Mouse (Mus musculus) midbrain, postnatal 0 days (tissue): ENCODE results near the gene Fas. TPM values are rescaled to one million over a fixed set of nuclear protein-coding genes. Genes with fewer than 3 reads are reported as not detected.

Experiments
- ATAC-seq: fragments of 200-750 bp; cut with Nextera tagmentation; 2 replicates; pipeline ENCODE4 v1.8.0; 2017; ENCODE audit warnings: moderate number of reproducible peaks, mild to moderate bottlenecking, moderate TSS enrichment, moderate library complexity; ENCODE audit not compliant: low FRiP score
- DNase-seq: peaks from one replicate; pipeline ENCODE4 v3.0.0-alpha.2; 2015; ENCODE audit warnings: low spot score
- H3K27ac ChIP-seq: fragments of 300-500 bp; sonication (generic); 2 replicates; pipeline ENCODE4 v1.5.1; 2014; ENCODE audit warnings: low read depth, mild to moderate bottlenecking, low read length, mixed read lengths
- H3K27me3 ChIP-seq: fragments of 300-500 bp; sonication (generic); 2 replicates; pipeline ENCODE4 v1.6.1; 2014; ENCODE audit warnings: low read length, control low read depth, mixed read lengths; ENCODE audit not compliant: insufficient read depth
- H3K36me3 ChIP-seq: fragments of 300-500 bp; sonication (generic); 2 replicates; pipeline ENCODE4 v1.6.1; 2014; ENCODE audit warnings: low read length, control low read depth, mixed read lengths; ENCODE audit not compliant: insufficient read depth
- H3K4me1 ChIP-seq: fragments of 300-500 bp; sonication (generic); 2 replicates; pipeline ENCODE4 v1.6.1; 2014; ENCODE audit warnings: mild to moderate bottlenecking, control low read depth, antibody characterized with exemption, low read length, mixed read lengths; ENCODE audit not compliant: insufficient read depth
- H3K4me2 ChIP-seq: fragments of 300-500 bp; sonication (generic); 2 replicates; pipeline ENCODE4 v1.6.1; 2014; ENCODE audit warnings: low read depth, mild to moderate bottlenecking, low read length, mixed read lengths; ENCODE audit not compliant: poor library complexity, severe bottlenecking
- H3K4me3 ChIP-seq: fragments of 300-500 bp; sonication (generic); 2 replicates; pipeline ENCODE4 v1.5.1; 2014; ENCODE audit warnings: low read depth, mild to moderate bottlenecking, low read length, moderate library complexity
- H3K9ac ChIP-seq: fragments of 300-500 bp; sonication (generic); replicated peaks from 2 replicates; pipeline ENCODE4 v1.6.1; 2014; ENCODE audit warnings: mild to moderate bottlenecking, low read length, moderate library complexity, mixed read lengths; ENCODE audit not compliant: poor library complexity, severe bottlenecking
- H3K9me3 ChIP-seq: fragments of 300-500 bp; sonication (generic); 2 replicates; pipeline ENCODE4 v1.6.1; 2016; ENCODE audit warnings: low read length, control low read depth
- CTCF ChIP-seq: IDR thresholded peaks from 2 replicates; pipeline ENCODE4 v1.5.1; 2016; ENCODE audit warnings: antibody characterized with exemption, mild to moderate bottlenecking
- WGBS: fragments of 180-500 bp; shearing (Covaris S2); extraction: QIAGEN DNeasy Blood & Tissue Kit; methylation state at CpG from one replicate; pipeline ENCODE4 v1.1.7; 2014; 5-methylcytosine and 5-hydroxymethylcytosine counted together
- polyA plus RNA-seq: library from polyadenylated mRNA; unstranded; fragments of >200 nt; fragmentation: Nextera tagmentation; extraction: Ambion mirVana; gene quantifications from 2 replicates; pipeline ENCODE4 v1.2.1, GENCODE M21; 2015
- total RNA-seq: library from RNA; depleted of rRNA; stranded (reverse); fragments of >200 nt; gene quantifications from 2 replicates; pipeline ENCODE4 v1.2.3, GENCODE M21; 2014

Fas gene
- total and polyA plus RNA-seq, 2 experiments from 2014 or later = 0.66 to 1.9 TPM

DNA sequence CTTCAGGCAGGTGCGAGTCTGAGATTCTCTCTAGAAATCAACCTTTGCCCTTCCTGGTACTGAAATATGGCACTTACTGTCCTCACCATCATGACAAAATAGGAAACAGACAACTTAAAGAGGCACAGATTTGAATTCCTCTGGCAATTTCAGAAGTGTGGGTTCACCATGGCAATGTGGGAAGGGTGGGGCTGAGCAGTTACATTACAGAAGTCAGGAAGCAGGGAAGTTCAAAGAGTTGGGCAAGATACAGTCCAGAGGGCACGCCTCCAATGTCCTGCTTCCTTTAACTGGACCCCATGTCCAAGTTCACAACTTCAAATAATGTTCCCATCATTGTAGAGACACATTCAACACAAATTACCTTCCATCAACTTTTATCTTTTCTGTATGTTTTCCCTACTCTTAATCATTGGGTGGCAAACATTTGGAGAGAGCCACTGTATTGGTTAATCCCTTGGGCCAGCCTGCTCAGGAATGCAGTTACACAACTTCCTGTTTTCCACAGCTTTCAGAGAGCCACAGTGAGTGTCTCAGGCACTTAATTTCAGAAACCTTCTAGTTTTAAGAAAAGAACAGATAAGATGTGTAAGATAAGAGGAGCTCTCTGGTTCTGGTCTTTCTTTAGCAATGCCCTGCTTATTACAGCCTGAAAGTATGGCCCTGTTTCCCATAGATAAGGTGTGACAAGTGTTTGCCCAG lies 28.0 kb upstream of the Fas start:
- ATAC-seq (no peak), DNase-seq (no peak)
- WGBS = 83% methylated on average over 2 of the region's 2 CpGs

DNA sequence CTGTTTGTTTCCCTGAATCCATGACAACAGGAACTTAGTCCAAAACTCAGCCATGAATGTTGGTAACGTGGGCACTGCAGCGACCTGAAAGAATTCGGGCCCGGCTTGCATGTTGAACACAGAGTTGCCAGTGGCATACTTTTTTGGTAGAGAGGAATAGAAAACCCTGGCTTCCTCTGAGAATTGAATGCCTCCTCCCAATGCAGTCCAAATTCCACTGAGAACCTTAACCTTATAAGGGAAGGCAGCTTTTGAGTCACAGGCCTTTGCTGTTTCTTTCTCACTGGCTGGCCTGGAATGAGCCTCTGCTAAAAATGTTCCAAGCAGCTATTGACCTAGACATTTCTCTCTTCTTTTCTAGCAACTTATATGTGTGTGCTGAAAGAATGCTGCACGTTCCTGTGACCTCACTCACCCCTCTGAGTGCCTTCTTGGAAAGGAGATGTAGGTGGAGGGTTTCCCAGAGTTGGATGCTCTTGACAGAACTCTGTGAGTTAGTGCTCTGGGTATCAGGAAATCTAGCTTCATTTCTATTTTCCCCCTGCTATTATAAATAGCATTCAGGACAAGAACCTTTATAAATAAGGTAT lies 24.8 kb upstream of the Fas start:
- DNase-seq (peak; percentile 28), ATAC-seq (no peak)
- Histone ChIP-seq H3K9ac (no peak overlapping the region), H3K4me1 (no peaks in the 10 kb centered on the region), H3K4me3 (no peak overlapping the region), H3K36me3 (no peaks in the 10 kb centered on the region), H3K4me2 (no peak overlapping the region), H3K9me3 (no peaks in the 10 kb centered on the region), H3K27ac (no peak overlapping the region), H3K27me3 (no peaks in the 10 kb centered on the region)
- no peak for TF ChIP-seq CTCF
- WGBS = 60% methylated on average over 5 of the region's 5 CpGs

More for the DNA sequence above, 28.0 kb upstream of the Fas start:
- Histone ChIP-seq H3K4me2 (no peak overlapping the region), H3K9me3 (no peaks in the 10 kb centered on the region), H3K4me3 (no peak overlapping the region), H3K4me1 (no peaks in the 10 kb centered on the region), H3K9ac (no peak overlapping the region), H3K27me3 (no peaks in the 10 kb centered on the region), H3K27ac (no peak overlapping the region), H3K36me3 (no peaks in the 10 kb centered on the region)
- TF ChIP-seq CTCF = no peak

DNA sequence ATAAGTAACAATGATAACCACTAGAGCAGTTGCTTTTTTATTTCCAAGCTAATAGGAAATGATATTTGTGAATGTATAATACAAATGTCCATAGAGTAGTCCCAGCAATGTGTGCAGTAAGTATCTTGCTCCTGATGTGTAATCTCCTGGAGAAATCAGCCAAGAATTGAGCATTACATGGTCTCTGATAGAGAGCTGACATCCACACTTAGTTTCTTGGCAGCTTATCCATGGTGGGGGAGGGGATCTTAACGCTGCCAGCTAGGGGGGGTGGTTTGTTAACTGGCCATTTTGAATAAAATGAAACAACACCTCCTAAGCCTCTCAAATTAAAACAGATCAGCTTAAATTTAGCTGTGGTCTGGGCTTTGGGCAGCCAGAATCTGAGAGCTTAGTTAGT lies 21.5 kb upstream of the Fas start:
- no peak for TF ChIP-seq CTCF
- H3K4me2 ChIP-seq = no peak overlapping the region
- H3K36me3 ChIP-seq = no peaks in the 10 kb centered on the region
- 37% methylated on average over 1 of the region's 1 CpGs for WGBS
- no peak for DNase-seq
- H3K4me1 ChIP-seq = no peaks in the 10 kb centered on the region
- H3K9me3 ChIP-seq = no peaks in the 10 kb centered on the region
- no peaks in the 10 kb centered on the region for H3K27me3 ChIP-seq
- no peak overlapping the region for H3K9ac ChIP-seq
- H3K4me3 ChIP-seq = no peak overlapping the region
- no peak overlapping the region for H3K27ac ChIP-seq
- ATAC-seq = no peak

DNA sequence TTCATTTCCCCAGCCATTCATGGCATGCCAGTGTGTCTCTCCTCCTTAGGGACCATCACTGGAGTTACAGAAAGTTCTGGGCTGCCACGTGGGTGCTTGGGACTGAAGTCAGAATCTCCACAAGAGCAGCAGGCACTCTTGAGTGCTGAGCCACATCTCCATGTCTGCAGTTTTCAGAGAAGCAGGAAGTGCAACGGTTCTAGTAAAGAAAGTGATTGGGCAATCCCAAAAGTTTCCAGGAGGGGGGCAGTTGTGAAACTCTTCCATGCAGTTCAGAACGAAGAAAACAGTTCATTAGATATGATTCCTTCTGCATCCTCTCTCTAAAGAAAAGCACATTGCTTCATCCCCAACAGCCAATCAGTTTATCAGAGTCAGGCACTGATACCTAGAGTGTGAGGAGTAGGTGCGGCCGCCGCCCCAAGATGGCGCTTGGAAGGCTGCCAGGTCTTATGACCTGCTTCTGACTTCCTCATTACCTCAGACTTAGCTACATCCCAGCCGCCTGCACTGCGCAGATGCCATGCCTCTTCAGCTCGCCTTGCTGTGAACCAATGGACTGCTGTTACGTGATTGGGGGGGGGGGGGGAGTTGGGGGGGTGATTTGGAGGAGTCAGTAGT lies 20.2 kb upstream of the Fas start:
- no peak for DNase-seq

DNA sequence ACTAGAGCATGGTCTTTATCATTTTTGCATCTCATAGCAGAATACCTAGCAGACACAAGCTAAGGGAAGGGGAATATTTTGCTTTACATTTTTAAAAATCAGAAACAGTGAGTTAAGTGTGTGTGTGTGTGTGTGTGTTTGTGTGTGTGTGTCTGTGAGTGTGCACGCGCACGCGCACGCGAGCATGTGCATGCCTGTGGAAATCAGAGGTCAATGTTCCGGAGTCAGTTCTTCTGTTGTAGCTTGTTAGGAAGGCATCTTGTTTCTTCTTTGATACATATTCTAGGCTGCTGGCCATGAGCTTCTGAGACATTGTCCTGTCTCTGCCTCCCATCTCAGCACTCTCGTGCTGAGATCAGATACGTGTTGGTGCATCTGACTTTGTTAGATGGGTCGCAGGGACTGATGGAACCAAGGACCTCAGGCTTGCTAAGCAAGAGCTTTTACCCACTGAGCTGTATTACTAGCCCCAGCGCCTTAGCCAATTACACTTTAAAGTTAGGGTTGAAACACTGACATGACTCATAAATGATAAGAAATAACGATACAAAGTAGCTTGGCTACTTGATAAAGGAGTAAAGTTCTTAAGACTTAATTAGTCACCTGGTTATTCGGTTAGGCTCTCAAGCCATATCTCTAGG lies 19.5 kb upstream of the Fas start:
- Histone ChIP-seq H3K27me3 (no peaks in the 10 kb centered on the region), H3K9ac (no peak overlapping the region), H3K4me3 (no peak overlapping the region), H3K27ac (no peak overlapping the region), H3K4me2 (no peak overlapping the region), H3K9me3 (no peaks in the 10 kb centered on the region), H3K4me1 (no peaks in the 10 kb centered on the region), H3K36me3 (no peaks in the 10 kb centered on the region)
- ATAC-seq = no peak
- no peak for DNase-seq
- 96% methylated on average over 13 of the region's 13 CpGs for WGBS
- TF ChIP-seq CTCF = no peak

More for the DNA sequence above, 20.2 kb upstream of the Fas start:
- Histone ChIP-seq H3K9me3 (no peaks in the 10 kb centered on the region), H3K9ac (no peak overlapping the region), H3K4me2 (no peak overlapping the region), H3K27me3 (no peaks in the 10 kb centered on the region), H3K4me1 (no peaks in the 10 kb centered on the region), H3K36me3 (no peaks in the 10 kb centered on the region), H3K27ac (no peak overlapping the region), H3K4me3 (no peak overlapping the region)
- no peak for ATAC-seq
- 88% methylated on average over 11 of the region's 11 CpGs for WGBS
- TF ChIP-seq CTCF = no peak

DNA sequence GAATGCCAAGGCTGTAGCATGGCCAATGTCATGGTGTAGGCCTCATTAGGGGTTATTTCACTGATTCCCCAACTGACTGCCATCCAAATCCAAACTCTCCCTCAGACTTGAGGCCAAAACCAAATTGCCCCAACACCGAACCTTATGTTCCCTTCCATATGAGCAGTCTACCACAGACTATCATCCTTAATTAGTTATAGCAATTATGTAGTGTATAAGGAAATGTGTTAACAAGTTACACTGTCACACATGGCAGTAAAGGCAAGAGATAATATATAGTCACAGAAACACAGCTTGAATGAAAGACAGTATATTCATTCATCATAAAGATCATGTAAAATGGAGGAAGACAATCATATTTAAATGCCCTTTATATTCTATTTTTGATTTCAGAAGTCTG lies 17.4 kb upstream of the Fas start:
- H3K4me3 ChIP-seq = no peak overlapping the region
- DNase-seq (no peak), ATAC-seq (no peak)
- no peaks in the 10 kb centered on the region for H3K9me3 ChIP-seq
- WGBS = 94% methylated on average over 1 of the region's 1 CpGs
- no peak overlapping the region for H3K27ac ChIP-seq
- no peaks in the 10 kb centered on the region for H3K27me3 ChIP-seq
- no peak overlapping the region for H3K9ac ChIP-seq
- TF ChIP-seq CTCF = no peak
- H3K4me1 ChIP-seq = no peaks in the 10 kb centered on the region
- H3K4me2 ChIP-seq = no peak overlapping the region
- H3K36me3 ChIP-seq = no peaks in the 10 kb centered on the region
